Mouse (Mus musculus) small intestine, adult 2 months (tissue): Measurements from ENCODE around the gene Cdkn2d.

ENCODE experiments used
- CTCF ChIP-seq: fragments of 200-500 bp; IDR thresholded peaks from 2 replicates; pipeline ENCODE4 v1.5.1; 2012; ENCODE audit warnings: low read depth, mild to moderate bottlenecking, control low read depth, inconsistent platforms, low read length, moderate library complexity, mixed read lengths; ENCODE audit not compliant: insufficient replicate concordance, insufficient read length; ENCODE audit errors: extremely low read depth
- POLR2A ChIP-seq: fragments of 200-500 bp; IDR thresholded peaks from 2 replicates; pipeline ENCODE4 v1.6.1; 2012; ENCODE audit warnings: low read depth, mild to moderate bottlenecking, control low read depth, inconsistent platforms, low read length, moderate library complexity

- TF ChIP-seq CTCF (no peak), POLR2A (no peak)
Observed at GRCm38 (mm10) chr9:21288404-21289336, 2.5 kb downstream of the Cdkn2d start.
